Mouse (Mus musculus) adrenal gland, adult (tissue): ENCODE measurements around the gene Mocs1.

ENCODE experiments used
- DNase-seq, 2 experiments: peaks; one replicate each; pipeline ENCODE4 v3.0.0; 2022 to 2023; ENCODE audit warnings: low spot score in 1 of 2; ENCODE audit not compliant: inconsistent age in 2 of 2

Gene Mocs1

GRCm38 (mm10) chr17:49428239-49428688 is at the start of gene Mocs1:
Gene Mocs1 (plus strand): TSS chr17:49428362.
- peak; percentile 96 to 98 for DNase-seq

DNA sequence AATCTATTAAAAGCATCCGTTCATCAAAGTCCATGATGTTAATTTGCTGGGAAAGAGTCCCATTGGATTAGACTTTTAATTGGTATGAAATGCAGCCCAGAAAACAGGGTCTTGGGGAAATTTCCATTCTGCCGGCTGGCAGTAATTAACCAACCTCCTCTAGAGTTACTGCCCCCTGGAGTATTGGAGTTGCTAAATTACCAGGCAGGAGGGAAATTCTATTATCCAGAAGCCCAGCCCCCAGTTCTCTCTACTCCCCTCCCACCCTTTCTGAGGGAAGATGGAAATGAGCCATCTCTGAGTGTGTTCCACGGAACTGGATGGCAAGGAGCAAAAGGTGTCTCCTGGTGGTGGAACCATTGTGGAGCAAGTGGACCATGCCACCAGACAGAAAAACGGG is 48.5 kb upstream of the Mocs1 start:
- DNase-seq = no peak

DNA sequence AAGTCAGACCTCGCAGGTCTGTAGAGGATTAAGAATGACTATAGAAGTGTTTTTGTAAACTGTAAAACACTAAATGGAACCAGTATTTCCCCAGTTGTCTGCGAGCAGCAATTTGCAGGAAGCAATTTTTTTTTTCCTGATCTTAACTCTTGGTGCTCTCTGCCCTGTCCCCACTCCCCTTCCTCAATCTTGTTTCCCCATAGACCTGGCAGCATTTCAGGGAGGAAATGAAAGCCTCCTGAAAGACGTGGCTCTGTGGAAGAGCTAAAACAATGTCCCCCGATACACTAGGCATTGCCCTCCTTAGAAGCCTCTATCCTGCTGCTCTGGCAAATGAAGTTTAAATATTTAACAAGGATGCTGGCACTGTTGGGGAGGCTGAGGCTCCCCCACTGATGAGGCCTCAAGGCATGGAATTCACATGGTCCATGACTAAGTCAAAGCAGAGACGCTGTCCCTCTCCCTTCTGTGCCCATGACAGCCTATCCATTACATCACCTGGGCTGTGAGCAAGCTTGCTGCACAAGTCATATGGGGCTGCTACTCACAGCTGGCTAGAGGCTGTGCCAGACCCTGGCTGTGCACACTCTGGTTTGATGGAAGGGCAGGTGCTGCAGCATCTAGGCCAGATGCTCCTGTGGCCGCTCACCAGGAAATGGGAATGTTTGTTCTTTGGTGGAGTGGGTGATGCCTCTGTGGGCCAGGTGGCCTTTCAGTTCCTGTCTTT is 43.8 kb upstream of the Mocs1 start:
- DNase-seq = no peak

DNA sequence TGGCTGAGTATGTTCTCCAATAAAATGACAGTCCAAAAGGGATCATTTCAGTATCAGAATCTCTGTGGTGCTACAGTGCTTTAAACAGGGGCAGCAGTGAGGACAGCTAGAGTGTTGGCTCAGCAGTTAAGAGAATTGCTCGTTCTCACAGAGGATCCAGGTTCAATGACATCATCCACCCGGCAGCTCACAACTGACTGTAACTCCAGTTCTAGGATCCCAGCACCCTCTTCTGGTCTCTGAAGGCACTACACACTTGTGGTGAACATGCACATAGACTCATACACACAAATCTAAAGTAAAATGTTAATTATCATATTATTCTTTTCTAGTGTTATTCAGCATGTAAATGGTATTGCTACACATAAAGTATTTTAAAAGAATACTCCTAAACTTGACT is 40.4 kb upstream of the Mocs1 start:
- DNase-seq = no peak

GRCm38 (mm10) chr17:49392751-49393150 is 35.4 kb upstream of the Mocs1 start:
- DNase-seq = no peak

- no peak for DNase-seq
These were observed 33.3 kb upstream of the Mocs1 start for GRCm38 (mm10) chr17:49394836-49395235.

GRCm38 (mm10) chr17:49399605-49400004 is 28.6 kb upstream of the Mocs1 start:
- no peak for DNase-seq

- DNase-seq = peak; percentile 66 to 94
These were observed 28.0 kb upstream of the Mocs1 start for GRCm38 (mm10) chr17:49400130-49400529.

GRCm38 (mm10) chr17:49403151-49403550 is 25.0 kb upstream of the Mocs1 start:
- DNase-seq = no peak

GRCm38 (mm10) chr17:49405927-49406326 is 22.2 kb upstream of the Mocs1 start:
- no peak for DNase-seq

GRCm38 (mm10) chr17:49412974-49413373 is 15.2 kb upstream of the Mocs1 start:
- no peak for DNase-seq

- DNase-seq = no peak
These were observed 14.6 kb upstream of the Mocs1 start for GRCm38 (mm10) chr17:49413554-49413953.

- no peak for DNase-seq
These were observed 11.9 kb upstream of the Mocs1 start for GRCm38 (mm10) chr17:49416228-49416627.

- DNase-seq = no peak
These were observed 8.3 kb upstream of the Mocs1 start for GRCm38 (mm10) chr17:49419813-49420212.

DNA sequence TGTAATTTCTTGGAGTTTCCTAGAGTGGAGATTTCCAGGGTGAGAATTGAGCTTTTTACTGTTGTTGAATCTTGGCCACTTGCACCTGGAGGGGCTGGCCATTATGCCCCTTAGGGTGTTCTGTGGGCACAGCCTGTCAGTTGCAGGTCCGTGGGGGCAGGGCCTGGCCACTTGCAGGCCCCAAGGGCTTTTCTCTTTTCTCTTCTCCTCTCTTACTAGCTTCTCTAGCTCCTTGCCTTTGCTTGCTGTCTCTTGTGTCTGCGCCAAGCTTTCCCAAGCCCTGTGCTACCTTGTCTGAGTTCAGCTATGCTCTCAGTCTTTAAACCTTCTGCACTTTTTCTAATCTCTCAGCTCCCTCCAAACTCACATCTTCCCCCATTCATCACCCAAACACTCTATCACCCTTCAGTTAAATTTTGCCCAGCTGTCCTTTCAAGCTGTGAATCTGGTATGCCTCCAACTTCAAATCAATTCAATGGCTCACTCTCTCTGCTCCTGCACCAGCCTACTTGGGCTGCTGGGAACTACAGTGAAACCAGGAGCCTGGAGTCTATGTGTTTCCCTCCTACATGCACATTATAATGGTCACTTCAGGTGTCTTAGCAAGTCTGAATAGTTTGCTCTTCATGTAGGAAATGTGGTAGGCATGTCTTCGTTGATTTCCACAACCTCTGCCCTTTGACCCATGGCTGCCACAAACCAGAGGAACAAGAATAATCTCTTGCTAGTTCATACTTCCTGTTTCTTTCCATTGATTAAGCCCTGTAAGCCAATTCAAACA is 5.7 kb upstream of the Mocs1 start:
- DNase-seq = no peak

- no peak for DNase-seq
These were observed 5.2 kb upstream of the Mocs1 start for GRCm38 (mm10) chr17:49423067-49423325.

- no peak for DNase-seq
These were observed 4.3 kb upstream of the Mocs1 start for GRCm38 (mm10) chr17:49423872-49424271.

DNA sequence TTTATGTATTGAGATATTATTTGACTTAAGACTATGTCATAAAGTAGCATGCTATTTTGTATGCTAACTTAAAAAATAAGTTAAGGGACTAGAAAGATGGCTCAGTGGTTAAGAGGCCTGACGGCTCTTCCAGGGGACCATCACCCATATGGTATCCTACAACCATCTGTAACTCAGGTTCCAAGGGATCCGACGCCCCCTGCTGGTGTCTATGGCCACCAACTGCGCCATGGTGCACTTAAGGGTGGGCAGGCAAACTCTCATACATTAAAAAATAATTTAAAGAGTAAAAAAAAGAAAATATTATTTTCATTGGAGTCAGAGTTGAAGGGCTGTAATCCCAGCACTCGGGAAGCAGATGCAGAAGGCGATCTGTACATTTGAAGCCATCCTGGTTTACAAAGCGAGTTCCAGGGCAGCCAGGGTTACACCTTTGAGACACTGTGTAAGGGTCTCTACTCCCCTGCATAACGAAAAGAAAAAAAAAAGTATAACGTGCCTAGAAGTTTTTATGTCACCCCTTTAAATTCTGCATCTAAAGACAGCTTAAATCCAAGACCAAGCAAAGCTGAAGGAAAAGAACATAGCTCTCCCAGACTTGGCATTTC is 427 bp upstream of the Mocs1 start:
- peak; percentile 41 to 63 for DNase-seq

DNA sequence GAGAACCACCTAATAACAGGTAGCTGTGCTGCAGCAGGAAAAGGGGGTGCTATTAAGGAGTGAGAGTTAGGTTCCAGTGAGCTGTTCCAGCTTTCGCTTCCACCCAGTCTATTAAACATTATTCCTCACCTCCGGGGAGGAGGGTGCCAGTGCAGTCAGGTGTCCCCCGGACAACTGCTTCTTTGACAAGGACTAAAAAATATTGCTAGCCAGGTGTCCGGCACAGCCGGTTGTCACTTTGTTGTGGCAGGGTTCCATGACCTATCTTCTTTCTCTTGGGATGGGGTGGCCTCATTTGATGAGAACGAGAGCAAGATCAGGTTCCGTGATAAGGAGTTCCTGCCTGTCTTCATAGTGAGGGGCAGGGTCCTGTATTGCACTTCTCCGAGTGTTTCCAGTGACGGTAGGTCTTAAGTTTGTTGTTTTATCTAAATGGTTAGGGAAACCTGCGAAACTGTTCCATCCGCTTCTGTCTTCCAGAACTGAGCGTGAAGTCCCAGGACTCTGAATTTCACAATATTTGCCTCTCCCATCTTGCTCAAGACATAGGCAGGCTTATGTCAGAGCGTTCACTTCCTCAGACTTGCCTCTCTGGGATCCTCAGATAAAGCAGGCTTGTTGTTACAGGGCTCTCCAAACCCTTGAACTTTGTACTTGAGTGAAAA is 721 bp downstream of the Mocs1 start:
- DNase-seq = peak; percentile 37 to 80

GRCm38 (mm10) chr17:49429471-49430129 is 1.4 kb downstream of the Mocs1 start:
- DNase-seq = no peak

DNA sequence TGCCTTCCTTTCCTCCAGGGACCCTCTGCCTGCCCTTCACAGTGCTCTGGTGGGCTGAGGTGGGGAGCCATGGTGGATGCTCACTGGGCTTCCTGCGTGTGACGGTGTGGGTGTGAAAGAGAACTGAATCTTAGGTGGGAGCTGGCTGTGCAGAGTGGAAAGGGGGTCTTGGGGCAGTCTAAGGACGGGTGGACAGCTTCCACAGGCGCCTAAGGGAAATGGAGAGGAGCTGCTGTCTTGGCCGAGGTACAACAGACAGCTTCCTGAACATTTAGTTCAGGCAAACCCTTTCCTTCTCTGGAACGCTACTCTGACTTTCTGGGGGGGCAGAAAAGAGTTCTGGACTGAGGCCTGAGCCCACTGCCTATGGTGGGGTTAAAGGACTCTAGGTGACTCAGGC is 2.0 kb downstream of the Mocs1 start:
- no peak for DNase-seq
